Mouse (Mus musculus) neutrophil, adult 65 days (primary cell): ENCODE measurements around the gene Ddx41. TPM values are rescaled to one million over a fixed set of nuclear protein-coding genes. Genes with fewer than 3 reads are reported as not detected.

ENCODE experiments used
- total RNA-seq: library from RNA; stranded (reverse); gene quantifications from 2 replicates; pipeline ENCODE4 v1.2.4, GENCODE M21; 2023

Ddx41 gene
- 32.7 and 44.4 TPM in 2 replicates for total RNA-seq

GRCm38 (mm10) chr13:55536194-55537175, at the start of gene Ddx41:
Gene Ddx41 (minus strand): TSS chr13:55536658.

GRCm38 (mm10) chr13:55573432-55573831, 37.0 kb upstream of the Ddx41 start, which contains the start of gene Tmed9:
Gene Tmed9 (plus strand): TSS chr13:55573732.

GRCm38 (mm10) chr13:55571027-55571751, 34.7 kb upstream of the Ddx41 start, which contains the start of gene Fam193b:
Gene Fam193b (minus strand): TSS chr13:55571120.

GRCm38 (mm10) chr13:55529198-55529915, 7.1 kb downstream of the Ddx41 start, which contains the start of gene Dok3:
Gene Dok3 (minus strand): TSS chr13:55529296.

GRCm38 (mm10) chr13:55513111-55513748, 23.2 kb downstream of the Ddx41 start, which contains the start of gene Pdlim7:
Gene Pdlim7 (minus strand): TSS chr13:55513676.

GRCm38 (mm10) chr13:55487578-55488498, 48.6 kb downstream of the Ddx41 start, which contains the start of gene Dbn1:
Gene Dbn1 (minus strand): TSS chr13:55488111.

Other genes starting within 250 kb of the Ddx41 start
- gene Prelid1, start 216.2 kb downstream of the Ddx41 start, total RNA-seq = 189 and 199 TPM in 2 replicates
- gene Rab24, start 214.7 kb downstream of the Ddx41 start, total RNA-seq = 81.3 and 101 TPM in 2 replicates
- 11.1 and 11.5 TPM in 2 replicates for gene Mxd3, start 206.8 kb downstream of the Ddx41 start, total RNA-seq
- 96.7 and 116 TPM in 2 replicates for gene Lman2, start 173.9 kb downstream of the Ddx41 start, total RNA-seq
- gene Rgs14, start 166.9 kb downstream of the Ddx41 start, total RNA-seq = 108 and 134 TPM in 2 replicates
- gene Slc34a1, start 138.5 kb downstream of the Ddx41 start, total RNA-seq = 0.23 and 0.25 TPM in 2 replicates
- not detected in 2 replicates for gene Pfn3, start 121.4 kb downstream of the Ddx41 start, total RNA-seq
- gene F12, start 109.9 kb downstream of the Ddx41 start, total RNA-seq = 1.7 and 3.7 TPM in 2 replicates
- 194 and 225 TPM in 2 replicates for gene Grk6, start 91.6 kb downstream of the Ddx41 start, total RNA-seq
- 10.5 and 13.7 TPM in 2 replicates for gene Prr7, start 72.4 kb downstream of the Ddx41 start, total RNA-seq
- gene Dbn1, start 48.5 kb downstream of the Ddx41 start, total RNA-seq = 0.43 and 0.66 TPM in 2 replicates
- 146 and 160 TPM in 2 replicates for gene Pdlim7, start 23.0 kb downstream of the Ddx41 start, total RNA-seq
- 348 and 397 TPM in 2 replicates for gene Dok3, start 7.4 kb downstream of the Ddx41 start, total RNA-seq
- 81.4 and 127 TPM in 2 replicates for gene Fam193b, start 34.5 kb upstream of the Ddx41 start, total RNA-seq
- gene Tmed9, start 37.1 kb upstream of the Ddx41 start, total RNA-seq = 58.1 and 75.4 TPM in 2 replicates
- 12.2 and 16.8 TPM in 2 replicates for gene B4galt7, start 63.2 kb upstream of the Ddx41 start, total RNA-seq
- 9.2 and 9.3 TPM in 2 replicates for gene Caml, start 86.3 kb upstream of the Ddx41 start, total RNA-seq
- gene Ddx46, start 98.4 kb upstream of the Ddx41 start, total RNA-seq = 31.7 and 44.7 TPM in 2 replicates
- 21.5 and 27.9 TPM in 2 replicates for gene B230219D22Rik, start 156.5 kb upstream of the Ddx41 start, total RNA-seq
- gene Txndc15, start 178.0 kb upstream of the Ddx41 start, total RNA-seq = 12.4 and 15.4 TPM in 2 replicates
- gene Pcbd2, start 190.7 kb upstream of the Ddx41 start, total RNA-seq = 14.3 and 26.3 TPM in 2 replicates
- gene Catsper3, start 247.9 kb upstream of the Ddx41 start, total RNA-seq = not detected in 2 replicates